Mouse (Mus musculus) layer of hippocampus, adult 11-12 months (tissue): Measurements from ENCODE around the gene Stfa3.
"Not testable (repeated sequence)": the region's sequence is repeated elsewhere in the genome, so short reads cannot be mapped to it uniquely, and the experiment has no call there.

Experiments used
- DNase-seq: peaks from one replicate; pipeline ENCODE4 v3.0.0; 2022; ENCODE audit warnings: low spot score

The Stfa3 gene

GRCm38 (mm10) chr16:36455342-36455802, at the start of gene Stfa3:
Gene Stfa3, minus strand, starts transcription at chr16:36455392.
- DNase-seq = no peak

GRCm38 (mm10) chr16:36502286-36502685, 47.1 kb upstream of the Stfa3 start:
- DNase-seq = no peak

- no peak for DNase-seq
Measured at GRCm38 (mm10) chr16:36492420-36492819, 37.2 kb upstream of the Stfa3 start.

- no peak for DNase-seq
Measured at GRCm38 (mm10) chr16:36476866-36477265, 21.7 kb upstream of the Stfa3 start.

- no peak for DNase-seq
Measured at GRCm38 (mm10) chr16:36475530-36475929, 20.3 kb upstream of the Stfa3 start.

GRCm38 (mm10) chr16:36474849-36475248, 19.7 kb upstream of the Stfa3 start:
- DNase-seq = no peak

- peak; percentile 32 for DNase-seq
Measured at GRCm38 (mm10) chr16:36473217-36474216, 18.3 kb upstream of the Stfa3 start.

- no peak for DNase-seq
Measured at GRCm38 (mm10) chr16:36471066-36471633, 16.0 kb upstream of the Stfa3 start.

- no peak for DNase-seq
Measured at GRCm38 (mm10) chr16:36469955-36470478, 14.8 kb upstream of the Stfa3 start.

GRCm38 (mm10) chr16:36469367-36469766, 14.2 kb upstream of the Stfa3 start:
- no peak for DNase-seq

- DNase-seq = no peak
Measured at GRCm38 (mm10) chr16:36468862-36469261, 13.7 kb upstream of the Stfa3 start.

GRCm38 (mm10) chr16:36467936-36468335, 12.7 kb upstream of the Stfa3 start:
- DNase-seq = no peak

- DNase-seq = no peak
Measured at GRCm38 (mm10) chr16:36465436-36465835, 10.2 kb upstream of the Stfa3 start.

- no peak for DNase-seq
Measured at GRCm38 (mm10) chr16:36464076-36464475, 8.9 kb upstream of the Stfa3 start.

- DNase-seq = no peak
Measured at GRCm38 (mm10) chr16:36460426-36460825, 5.2 kb upstream of the Stfa3 start.

- DNase-seq = not testable (repeated sequence)
Measured at GRCm38 (mm10) chr16:36420979-36421378, 34.2 kb downstream of the Stfa3 start.

- DNase-seq = no peak
Measured at GRCm38 (mm10) chr16:36408357-36408756, 46.8 kb downstream of the Stfa3 start, which contains the start of gene Stfa2. Gene Stfa2, minus strand, starts transcription at chr16:36408457.
